In genomic region chr15:82368851-82369250, GRCm38 (mm10) we compare ENCODE assay signal across 34 mouse cellular contexts. TPM values are rescaled to one million over a fixed set of nuclear protein-coding genes. Genes with fewer than 3 reads are reported as not detected.
A peak's percentile ranks its signal among the peaks of the same experiment; 100 is the strongest.
DNase-seq lines count a peak whose midpoint lies in the region; ATAC-seq and TF ChIP-seq lines count a peak whose summit lies in the region.
"Had no signal": no experiment of that assay in that cellular context is flagged by ENCODE, and none has a peak within 500 bp of the region (broad histone marks: within the 10 kb centered on the region; RNA-seq: fewer than 3 reads in every experiment).

No protein-coding gene starts in this region.

- no peak overlapping the region for H3K4me2 ChIP-seq in forebrain, embryonic 11.5 days (ENCODE audit: low read depth, low read length, severe bottlenecking)
- no peak overlapping the region for H3K4me2 ChIP-seq in forebrain, embryonic 13.5 days
- no peak overlapping the region for H3K4me2 ChIP-seq in intestine, embryonic 14.5 days (ENCODE audit: low read length)
- H3K4me2 ChIP-seq in intestine, embryonic 16.5 days (ENCODE audit: low read depth, low read length), result no peak overlapping the region
- H3K4me2 ChIP-seq in liver, embryonic 12.5 days, result no peak overlapping the region
- H3K4me2 ChIP-seq in stomach, postnatal 0 days (replicated peaks; ENCODE audit: low read depth), result no peak overlapping the region
- H3K4me2 ChIP-seq: embryonic facial prominence, embryonic 13.5 days; hindbrain, embryonic 13.5 days had no signal

- H3K79me2 ChIP-seq in liver, adult 2 months (ENCODE audit: control insufficient read depth, insufficient read depth, low read length), result no peaks in the 10 kb centered on the region

- no peaks in the 10 kb centered on the region for H3K4me1 ChIP-seq in forebrain, embryonic 11.5 days (replicated peaks; ENCODE audit: control insufficient read depth, insufficient read depth, low read length)
- H3K4me1 ChIP-seq in forebrain, embryonic 13.5 days, result no peaks in the 10 kb centered on the region
- H3K4me1 ChIP-seq in intestine, embryonic 14.5 days (replicated peaks; ENCODE audit: control insufficient read depth, insufficient read depth, low read length), result no peaks in the 10 kb centered on the region
- no peaks in the 10 kb centered on the region for H3K4me1 ChIP-seq in intestine, embryonic 16.5 days (ENCODE audit: control insufficient read depth, insufficient read depth, low read length)
- H3K4me1 ChIP-seq in liver, adult 2 months (ENCODE audit: control insufficient read depth, insufficient read depth, low read length), result no peaks in the 10 kb centered on the region
- no peaks in the 10 kb centered on the region for H3K4me1 ChIP-seq in liver, embryonic 12.5 days
- H3K4me1 ChIP-seq in stomach, postnatal 0 days (replicated peaks; ENCODE audit: control insufficient read depth, insufficient read depth), result no peaks in the 10 kb centered on the region
- H3K4me1 ChIP-seq: embryonic facial prominence, embryonic 13.5 days; heart, embryonic 10.5 days; hindbrain, embryonic 13.5 days had no signal

- no peak for TF ChIP-seq CTCF in liver, adult 2 months (IDR thresholded peaks at IDR 0.05; ENCODE audit: low read depth, low read length)
- TF ChIP-seq CTCF in stomach, postnatal 0 days (IDR thresholded peaks at IDR 0.05; ENCODE audit: low read depth), result no peak

- H3K27me3 ChIP-seq in forebrain, embryonic 11.5 days (ENCODE audit: control insufficient read depth, insufficient read depth, low read length), result no peaks in the 10 kb centered on the region
- H3K27me3 ChIP-seq in forebrain, embryonic 13.5 days, result no peaks in the 10 kb centered on the region
- H3K27me3 ChIP-seq in intestine, embryonic 14.5 days (replicated peaks; ENCODE audit: control insufficient read depth, insufficient read depth, low read length), result no peaks in the 10 kb centered on the region
- H3K27me3 ChIP-seq in intestine, embryonic 16.5 days (replicated peaks; ENCODE audit: control insufficient read depth, insufficient read depth, low read length), result no peaks in the 10 kb centered on the region
- no peaks in the 10 kb centered on the region for H3K27me3 ChIP-seq in liver, adult 2 months (ENCODE audit: control insufficient read depth, insufficient read depth, low read length)
- H3K27me3 ChIP-seq in liver, embryonic 12.5 days (replicated peaks), result no peaks in the 10 kb centered on the region
- no peaks in the 10 kb centered on the region for H3K27me3 ChIP-seq in stomach, postnatal 0 days (ENCODE audit: control insufficient read depth, insufficient read depth, low read length)
- H3K27me3 ChIP-seq: embryonic facial prominence, embryonic 13.5 days; hindbrain, embryonic 13.5 days had no signal

- WGBS in forebrain, embryonic 11.5 days, result 95% methylated on average over 1 of the region's 1 CpGs
- WGBS in forebrain, embryonic 13.5 days, result 83% methylated on average over 1 of the region's 1 CpGs
- WGBS in intestine, embryonic 14.5 days, result 83% methylated on average over 1 of the region's 1 CpGs
- 100% methylated on average over 1 of the region's 1 CpGs for WGBS in intestine, embryonic 16.5 days
- WGBS in liver, adult 2 months, result 64% methylated on average over 1 of the region's 1 CpGs
- 70% methylated on average over 1 of the region's 1 CpGs for WGBS in liver, embryonic 12.5 days (ENCODE audit: insufficient replicate concordance)
- WGBS in stomach, postnatal 0 days, result 82% methylated on average over 1 of the region's 1 CpGs

- no peak overlapping the region for H3K27ac ChIP-seq in forebrain, embryonic 11.5 days (ENCODE audit: low read depth, low read length)
- H3K27ac ChIP-seq in forebrain, embryonic 13.5 days, result no peak overlapping the region
- H3K27ac ChIP-seq in intestine, embryonic 14.5 days (ENCODE audit: low read depth), result no peak overlapping the region
- H3K27ac ChIP-seq in intestine, embryonic 16.5 days (ENCODE audit: low read length), result no peak overlapping the region
- 0 out of 2 replicates have a peak overlapping the region, but pooled peaks have one; percentile 0 for H3K27ac ChIP-seq in liver, adult 2 months (replicated peaks; ENCODE audit: insufficient read depth, low read depth, low read length)
- no peak overlapping the region for H3K27ac ChIP-seq in liver, embryonic 12.5 days
- H3K27ac ChIP-seq in stomach, postnatal 0 days (replicated peaks), result no peak overlapping the region
- H3K27ac ChIP-seq: embryonic facial prominence, embryonic 10.5 days; embryonic facial prominence, embryonic 13.5 days; gastrocnemius, adult 2 months; heart, embryonic 10.5 days; hindbrain, embryonic 10.5 days; hindbrain, embryonic 13.5 days had no signal

- no peak for TF ChIP-seq EP300 in stomach, postnatal 0 days (optimal IDR thresholded peaks at IDR 0.05)

- H3K9me3 ChIP-seq in forebrain, embryonic 11.5 days (ENCODE audit: control insufficient read depth, low read length), result no peaks in the 10 kb centered on the region
- no peaks in the 10 kb centered on the region for H3K9me3 ChIP-seq in forebrain, embryonic 13.5 days (replicated peaks)
- H3K9me3 ChIP-seq in intestine, embryonic 14.5 days (ENCODE audit: control insufficient read depth, low read length), result no peaks in the 10 kb centered on the region
- H3K9me3 ChIP-seq in intestine, embryonic 16.5 days (ENCODE audit: control insufficient read depth, low read length), result no peaks in the 10 kb centered on the region
- no peaks in the 10 kb centered on the region for H3K9me3 ChIP-seq in liver, embryonic 12.5 days (replicated peaks)
- H3K9me3 ChIP-seq in stomach, postnatal 0 days (ENCODE audit: control insufficient read depth, low read length), result no peaks in the 10 kb centered on the region
- H3K9me3 ChIP-seq: embryonic facial prominence, embryonic 10.5 days; embryonic facial prominence, embryonic 13.5 days; heart, embryonic 10.5 days; hindbrain, embryonic 10.5 days; hindbrain, embryonic 13.5 days had no signal

- ATAC-seq in forebrain, embryonic 11.5 days (replicated peaks; ENCODE audit: low FRiP score), result no peak
- no peak for ATAC-seq in forebrain, embryonic 13.5 days
- ATAC-seq in intestine, embryonic 14.5 days (replicated peaks; ENCODE audit: low FRiP score, low TSS enrichment, low read depth), result no peak
- no peak for ATAC-seq in intestine, embryonic 16.5 days
- no peak for ATAC-seq in liver, embryonic 12.5 days
- peak; percentile 40; the same call in 1 of the 2 replicates for ATAC-seq in stomach, postnatal 0 days (ENCODE audit: low FRiP score, low TSS enrichment)
- ATAC-seq: activated CD4-positive, CD25-positive, alpha-beta regulatory T cell, adult 4 months; forebrain, embryonic 14.5 days; forebrain, postnatal 0 days; hindbrain, embryonic 16.5 days had no signal

- no peak overlapping the region for H3K9ac ChIP-seq in forebrain, embryonic 11.5 days (ENCODE audit: low read length)
- H3K9ac ChIP-seq in forebrain, embryonic 13.5 days, result no peak overlapping the region
- no peak overlapping the region for H3K9ac ChIP-seq in intestine, embryonic 14.5 days (ENCODE audit: low read length)
- no peak overlapping the region for H3K9ac ChIP-seq in intestine, embryonic 16.5 days (ENCODE audit: low read depth, low read length)
- no peak overlapping the region for H3K9ac ChIP-seq in liver, adult 2 months (ENCODE audit: low read depth, low read length)
- no peak overlapping the region for H3K9ac ChIP-seq in liver, embryonic 12.5 days
- H3K9ac ChIP-seq in stomach, postnatal 0 days (ENCODE audit: low read length), result no peak overlapping the region
- H3K9ac ChIP-seq: embryonic facial prominence, embryonic 13.5 days; forebrain, postnatal 0 days; hindbrain, embryonic 13.5 days had no signal

- peak; percentile 22 for DNase-seq in forebrain, embryonic 11.5 days (ENCODE audit: low spot score)
- peak; percentile 41 for DNase-seq in intestine, embryonic 14.5 days (ENCODE audit: low spot score)
- DNase-seq in liver, adult 2 months (ENCODE audit: extremely low read depth, low read depth, low spot score), result no peak
- DNase-seq in stomach, postnatal 0 days (ENCODE audit: low spot score), result peak; percentile 10
- DNase-seq: adrenal gland, adult 8-10 months; adrenal gland, postnatal 25 days; cerebellum, adult 11-12 months; cerebellum, adult 8-10 months; cerebellum, postnatal 10 days; cerebellum, postnatal 36 days; embryo, embryonic 11 days; forebrain, postnatal 0 days; gastrocnemius, adult 2 months; gastrocnemius, postnatal 14 days; heart, postnatal 10 days; heart, postnatal 36 days had no signal

- no peaks in the 10 kb centered on the region for H3K36me3 ChIP-seq in forebrain, embryonic 11.5 days (ENCODE audit: control insufficient read depth, insufficient read depth, low read length)
- no peaks in the 10 kb centered on the region for H3K36me3 ChIP-seq in forebrain, embryonic 13.5 days (ENCODE audit: poor library complexity, severe bottlenecking)
- H3K36me3 ChIP-seq in intestine, embryonic 14.5 days (ENCODE audit: control insufficient read depth, insufficient read depth, low read length), result 0 out of 2 replicates have a peak, but pooled peaks cover 3% of the 10 kb centered on the region
- no peaks in the 10 kb centered on the region for H3K36me3 ChIP-seq in intestine, embryonic 16.5 days (ENCODE audit: control insufficient read depth, insufficient read depth, low read length)
- peaks cover 17% of the 10 kb centered on the region for H3K36me3 ChIP-seq in liver, adult 2 months (ENCODE audit: control insufficient read depth, insufficient read depth, low read length)
- peaks cover 5% of the 10 kb centered on the region; the same call in 1 of the 2 replicates for H3K36me3 ChIP-seq in liver, embryonic 12.5 days
- H3K36me3 ChIP-seq in stomach, postnatal 0 days (ENCODE audit: control insufficient read depth, insufficient read depth, low read length), result no peaks in the 10 kb centered on the region
- H3K36me3 ChIP-seq: embryonic facial prominence, embryonic 10.5 days; hindbrain, embryonic 10.5 days; hindbrain, embryonic 13.5 days had no signal

- TF ChIP-seq POLR2A in liver, adult 2 months (IDR thresholded peaks at IDR 0.05; ENCODE audit: extremely low read depth, insufficient read depth, low read length), result no peak

- no peak overlapping the region for H3K4me3 ChIP-seq in forebrain, embryonic 11.5 days (ENCODE audit: low read depth, low read length)
- H3K4me3 ChIP-seq in forebrain, embryonic 13.5 days, result no peak overlapping the region
- no peak overlapping the region for H3K4me3 ChIP-seq in intestine, embryonic 14.5 days (ENCODE audit: low read depth, low read length)
- H3K4me3 ChIP-seq in intestine, embryonic 16.5 days (ENCODE audit: low read length), result no peak overlapping the region
- H3K4me3 ChIP-seq in liver, adult 2 months (ENCODE audit: insufficient read depth, low read depth, low read length), result no peak overlapping the region
- H3K4me3 ChIP-seq in liver, embryonic 12.5 days, result no peak overlapping the region
- no peak overlapping the region for H3K4me3 ChIP-seq in stomach, postnatal 0 days (ENCODE audit: low read depth, low read length)
- H3K4me3 ChIP-seq: embryonic facial prominence, embryonic 10.5 days; embryonic facial prominence, embryonic 13.5 days; erythroblast, embryonic 14.5 days; gastrocnemius, adult 2 months; heart, embryonic 10.5 days; hindbrain, embryonic 10.5 days; hindbrain, embryonic 13.5 days had no signal

RNA-seq across cellular contexts. Expression of gene Cyp2d22, which starts 11.2 kb away (rescaled TPM):
- polyA plus RNA-seq in forebrain, embryonic 11.5 days (2014; fragmentation: Nextera tagmentation; extraction: Ambion mirVana), result 2.5 and 3.6 TPM in 2 replicates
- polyA plus RNA-seq in forebrain, embryonic 13.5 days (2015; fragmentation: Nextera tagmentation; extraction: Ambion mirVana), result 1.6 and 1.7 TPM in 2 replicates
- 8.4 and 8.5 TPM in 2 replicates for polyA plus RNA-seq in intestine, embryonic 14.5 days (2014; fragmentation: Nextera tagmentation; extraction: Ambion mirVana)
- 14.1 and 14.9 TPM in 2 replicates for polyA plus RNA-seq in intestine, embryonic 16.5 days (2015; fragmentation: Nextera tagmentation; extraction: Ambion mirVana)
- total RNA-seq in liver, adult 2 months (2014; rRNA removed), result 83.3 and 105 TPM in 2 replicates
- polyA plus RNA-seq in liver, adult 2 months (2012; rRNA removed), result 316 and 337 TPM in 2 replicates
- polyA plus RNA-seq in liver, embryonic 12.5 days (2016; fragmentation: Nextera tagmentation; extraction: Ambion mirVana), result 8.0 and 8.1 TPM in 2 replicates
- 5.5 TPM in 2 replicates for polyA plus RNA-seq in stomach, postnatal 0 days (2015; fragmentation: Nextera tagmentation; extraction: Ambion mirVana)

RNA-seq across cellular contexts. Expression of gene Ndufa6, which starts 14.7 kb away (rescaled TPM):
- 251 and 275 TPM in 2 replicates for polyA plus RNA-seq in forebrain, embryonic 11.5 days (2014; fragmentation: Nextera tagmentation; extraction: Ambion mirVana)
- 318 and 358 TPM in 2 replicates for polyA plus RNA-seq in forebrain, embryonic 13.5 days (2015; fragmentation: Nextera tagmentation; extraction: Ambion mirVana)
- 426 and 466 TPM in 2 replicates for polyA plus RNA-seq in intestine, embryonic 14.5 days (2014; fragmentation: Nextera tagmentation; extraction: Ambion mirVana)
- polyA plus RNA-seq in intestine, embryonic 16.5 days (2015; fragmentation: Nextera tagmentation; extraction: Ambion mirVana), result 561 and 588 TPM in 2 replicates
- 931 and 1,175 TPM in 2 replicates for total RNA-seq in liver, adult 2 months (2014; rRNA removed)
- 441 and 456 TPM in 2 replicates for polyA plus RNA-seq in liver, adult 2 months (2012; rRNA removed)
- 368 and 383 TPM in 2 replicates for polyA plus RNA-seq in liver, embryonic 12.5 days (2016; fragmentation: Nextera tagmentation; extraction: Ambion mirVana)
- polyA plus RNA-seq in stomach, postnatal 0 days (2015; fragmentation: Nextera tagmentation; extraction: Ambion mirVana), result 514 and 516 TPM in 2 replicates

RNA-seq across cellular contexts. Expression of gene Cyp2d11, which starts 25.0 kb away (rescaled TPM):
- not detected in 2 replicates for polyA plus RNA-seq in forebrain, embryonic 11.5 days (2014; fragmentation: Nextera tagmentation; extraction: Ambion mirVana)
- polyA plus RNA-seq in forebrain, embryonic 13.5 days (2015; fragmentation: Nextera tagmentation; extraction: Ambion mirVana), result not detected in 2 replicates
- polyA plus RNA-seq in intestine, embryonic 14.5 days (2014; fragmentation: Nextera tagmentation; extraction: Ambion mirVana), result not detected in 2 replicates
- polyA plus RNA-seq in intestine, embryonic 16.5 days (2015; fragmentation: Nextera tagmentation; extraction: Ambion mirVana), result not detected in 2 replicates
- total RNA-seq in liver, adult 2 months (2014; rRNA removed), result 0.46 and 0.54 TPM in 2 replicates
- polyA plus RNA-seq in liver, adult 2 months (2012; rRNA removed), result 0.32 and 0.91 TPM in 2 replicates
- polyA plus RNA-seq in liver, embryonic 12.5 days (2016; fragmentation: Nextera tagmentation; extraction: Ambion mirVana), result not detected in 2 replicates
- polyA plus RNA-seq in stomach, postnatal 0 days (2015; fragmentation: Nextera tagmentation; extraction: Ambion mirVana), result not detected in 2 replicates
- total RNA-seq: ES-E14; forebrain, postnatal 0 days; gastrocnemius, adult 2 months; heart, adult 18-20 months; heart, postnatal 10 days had no signal
- polyA plus RNA-seq: activated CD4-positive, CD25-positive, alpha-beta regulatory T cell, adult 4 months; brain, embryonic 14.5 days; cortical plate, adult 2 months; embryonic facial prominence, embryonic 10.5 days; embryonic facial prominence, embryonic 13.5 days; erythroblast, embryonic 14.5 days; forebrain, embryonic 14.5 days; forebrain, postnatal 0 days; frontal cortex, adult 2 months; heart, embryonic 10.5 days; heart, embryonic 14.5 days; hindbrain, embryonic 10.5 days; hindbrain, embryonic 13.5 days; hindbrain, embryonic 16.5 days had no signal

RNA-seq across cellular contexts. Expression of gene Smdt1, which starts 30.1 kb away (rescaled TPM):
- 236 and 244 TPM in 2 replicates for polyA plus RNA-seq in forebrain, embryonic 11.5 days (2014; fragmentation: Nextera tagmentation; extraction: Ambion mirVana)
- 303 and 321 TPM in 2 replicates for polyA plus RNA-seq in forebrain, embryonic 13.5 days (2015; fragmentation: Nextera tagmentation; extraction: Ambion mirVana)
- polyA plus RNA-seq in intestine, embryonic 14.5 days (2014; fragmentation: Nextera tagmentation; extraction: Ambion mirVana), result 260 and 272 TPM in 2 replicates
- polyA plus RNA-seq in intestine, embryonic 16.5 days (2015; fragmentation: Nextera tagmentation; extraction: Ambion mirVana), result 332 and 340 TPM in 2 replicates
- 137 and 141 TPM in 2 replicates for total RNA-seq in liver, adult 2 months (2014; rRNA removed)
- 165 and 186 TPM in 2 replicates for polyA plus RNA-seq in liver, adult 2 months (2012; rRNA removed)
- 193 and 196 TPM in 2 replicates for polyA plus RNA-seq in liver, embryonic 12.5 days (2016; fragmentation: Nextera tagmentation; extraction: Ambion mirVana)
- 286 and 296 TPM in 2 replicates for polyA plus RNA-seq in stomach, postnatal 0 days (2015; fragmentation: Nextera tagmentation; extraction: Ambion mirVana)

RNA-seq across cellular contexts. Expression of gene Pheta2, which starts 30.1 kb away (rescaled TPM):
- 5.0 and 5.4 TPM in 2 replicates for polyA plus RNA-seq in forebrain, embryonic 11.5 days (2014; fragmentation: Nextera tagmentation; extraction: Ambion mirVana)
- 1.3 and 1.8 TPM in 2 replicates for polyA plus RNA-seq in forebrain, embryonic 13.5 days (2015; fragmentation: Nextera tagmentation; extraction: Ambion mirVana)
- polyA plus RNA-seq in intestine, embryonic 14.5 days (2014; fragmentation: Nextera tagmentation; extraction: Ambion mirVana), result 9.9 and 13.2 TPM in 2 replicates
- 11.6 and 13.2 TPM in 2 replicates for polyA plus RNA-seq in intestine, embryonic 16.5 days (2015; fragmentation: Nextera tagmentation; extraction: Ambion mirVana)
- total RNA-seq in liver, adult 2 months (2014; rRNA removed), result 0.09 and 0.54 TPM in 2 replicates
- 0.10 and 0.19 TPM in 2 replicates for polyA plus RNA-seq in liver, adult 2 months (2012; rRNA removed)
- polyA plus RNA-seq in liver, embryonic 12.5 days (2016; fragmentation: Nextera tagmentation; extraction: Ambion mirVana), result 39.1 and 42.8 TPM in 2 replicates
- polyA plus RNA-seq in stomach, postnatal 0 days (2015; fragmentation: Nextera tagmentation; extraction: Ambion mirVana), result 6.2 and 6.3 TPM in 2 replicates

Comparison
In these comparisons a context has a peak if more than half of its experiments do, and no peak if none do; other contexts are left out.
1. RNA of gene Cyp2d22, which starts 11.2 kb away (polyA plus RNA-seq): 316 to 337 TPM in liver, adult 2 months; 14.1 to 14.9 TPM in intestine, embryonic 16.5 days, 8.4 to 8.5 TPM in intestine, embryonic 14.5 days, 8.0 to 8.1 TPM in liver, embryonic 12.5 days, 5.5 TPM in stomach, postnatal 0 days, 2.5 to 3.6 TPM in forebrain, embryonic 11.5 days and 1.6 to 1.7 TPM in forebrain, embryonic 13.5 days; every median in the first group is over 10 times any median in the second.